Comparison of ENCODE assay signal across 28 mouse cellular contexts in the genomic region with DNA sequence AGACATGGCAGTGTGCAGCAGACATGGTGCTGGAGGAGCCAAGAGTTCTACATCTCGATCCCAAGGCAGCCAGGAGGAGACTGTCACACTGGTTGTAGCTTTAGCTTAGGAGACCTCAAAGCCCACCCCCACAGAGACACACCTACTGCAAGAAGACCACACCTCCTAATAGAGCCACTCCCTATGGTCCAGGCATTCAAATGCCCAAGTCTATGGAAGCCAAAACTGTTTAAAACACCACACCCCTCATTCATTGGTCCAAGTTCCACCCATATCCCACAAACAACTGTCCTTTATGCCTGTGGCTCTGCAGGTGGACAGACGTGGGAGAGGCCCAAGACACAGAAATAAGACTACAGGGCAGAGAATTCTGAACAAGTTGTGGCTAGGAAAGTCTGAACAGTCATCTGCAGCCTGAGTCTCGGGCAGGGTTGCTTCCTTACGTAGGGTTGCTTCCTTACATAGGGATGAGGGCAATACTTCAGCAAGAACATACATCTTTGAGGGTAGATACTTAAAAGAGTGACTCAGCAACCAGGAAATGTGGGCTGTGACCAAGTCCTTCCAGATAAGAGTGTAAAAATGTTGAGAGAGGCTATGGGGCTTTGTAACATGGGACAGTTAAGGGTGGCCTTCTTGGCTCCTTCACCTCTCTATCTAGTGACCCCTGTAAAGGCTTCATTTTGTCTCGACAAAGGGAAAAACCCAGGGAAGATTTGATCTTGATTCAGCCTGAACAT. TPM values are rescaled to one million over a fixed set of nuclear protein-coding genes. Genes with fewer than 3 reads are reported as not detected.
DNase-seq lines count a peak whose midpoint lies in the region; ATAC-seq lines count a peak whose summit lies in the region.
"Had no signal": no experiment of that assay in that cellular context is flagged by ENCODE, and none has a peak within 500 bp of the region (broad histone marks: within the 10 kb centered on the region; RNA-seq: fewer than 3 reads in every experiment).

No protein-coding gene starts in this region.

- ATAC-seq in megakaryocyte, adult 5-6 weeks (ENCODE audit: poor library complexity, severe bottlenecking), result no peak
- no peak for ATAC-seq in erythroid progenitor cell, adult 5-6 weeks (replicated peaks; ENCODE audit: low FRiP score, poor library complexity, severe bottlenecking)
- ATAC-seq: CD4-positive, CD25-positive, alpha-beta regulatory T cell, adult 4 months; forebrain, embryonic 16.5 days; hindbrain, postnatal 0 days; intestine, embryonic 15.5 days had no signal

- peak; percentile 85 for DNase-seq in ES-CJ7 (ENCODE audit: low read depth, low spot score)
- peak; percentile 71 for DNase-seq in MEL-GATA-1-ER (ENCODE audit: extremely low read depth, low read depth)
- DNase-seq in adrenal gland, adult 18-20 months (ENCODE audit: low spot score in 2 of 2), result no peak
- no peak for DNase-seq in heart, postnatal 4 days
- DNase-seq: adrenal gland, adult 2 months; adrenal gland, postnatal 25 days; B cell, adult 2 months; cerebellum, adult 18-20 months; cerebellum, adult 9-11 months; cerebellum, postnatal 36 days; gastrocnemius, postnatal 10 days; heart, postnatal 10 days; kidney, adult 2 months had no signal

- no peaks in the 10 kb centered on the region for H3K9me3 ChIP-seq in megakaryocyte, embryonic 14.5 days
- H3K9me3 ChIP-seq: embryonic facial prominence, embryonic 10.5 days; forebrain, embryonic 10.5 days; hindbrain, embryonic 13.5 days; intestine, embryonic 15.5 days; kidney, embryonic 15.5 days had no signal

- H3K27me3 ChIP-seq in megakaryocyte, embryonic 14.5 days (replicated peaks), result peaks cover 71% of the 10 kb centered on the region

- H3K4me1 ChIP-seq in megakaryocyte, embryonic 14.5 days, result peaks cover 23% of the 10 kb centered on the region
- H3K4me1 ChIP-seq: embryonic facial prominence, embryonic 10.5 days; hindbrain, embryonic 13.5 days; intestine, embryonic 15.5 days; kidney, embryonic 15.5 days had no signal

- H3K36me3 ChIP-seq in megakaryocyte, embryonic 14.5 days (replicated peaks; ENCODE audit: low read length), result no peaks in the 10 kb centered on the region
- H3K36me3 ChIP-seq: embryonic facial prominence, embryonic 10.5 days; forebrain, embryonic 10.5 days; hindbrain, embryonic 13.5 days; intestine, embryonic 15.5 days; kidney, embryonic 15.5 days had no signal

- peak overlapping the region; percentile 44 for H3K4me3 ChIP-seq in megakaryocyte, embryonic 14.5 days (replicated peaks)
- H3K4me3 ChIP-seq: embryonic facial prominence, embryonic 10.5 days; forebrain, embryonic 10.5 days; hindbrain, embryonic 13.5 days; intestine, embryonic 15.5 days; kidney, embryonic 15.5 days had no signal

RNA-seq across cellular contexts. Expression of a gene that starts 12.7 kb away (rescaled TPM):
- polyA plus RNA-seq in megakaryocyte, embryonic 14.5 days (2012; ENCODE audit: insufficient read depth, low replicate concordance), result not detected in 2 replicates
- total RNA-seq in megakaryocyte, adult 5-6 weeks (2015), result not detected in 2 replicates
- not detected in 2 replicates for total RNA-seq in megakaryocyte, adult 5-6 weeks (2017)
- not detected in 2 replicates for total RNA-seq in erythroid progenitor cell, adult 5-6 weeks (2015; ENCODE audit: low replicate concordance)
- not detected in 2 replicates for total RNA-seq in erythroid progenitor cell, adult 5-6 weeks (2017; ENCODE audit: low replicate concordance)
- not detected for total RNA-seq in adrenal gland, adult 18-20 months (2021)
- total RNA-seq in heart, postnatal 4 days (2021), result not detected
- total RNA-seq: adrenal gland, adult 2 months; adrenal gland, postnatal 25 days; gastrocnemius, postnatal 10 days; heart, postnatal 10 days; hematopoietic stem cell, adult 5-6 weeks had no signal
- polyA plus RNA-seq: adrenal gland, adult 2 months; CD4-positive, CD25-positive, alpha-beta regulatory T cell, adult 4 months; embryonic facial prominence, embryonic 14.5 days; gonadal fat pad, adult 2 months; heart, embryonic 14.5 days; intestine, embryonic 15.5 days; kidney, adult 2 months; kidney, embryonic 15.5 days had no signal

Comparison
In these comparisons a context has a peak if more than half of its experiments do, and no peak if none do; other contexts are left out.
1. DNase-seq: peak in ES-CJ7 (single experiment) and MEL-GATA-1-ER (single experiment); none in adrenal gland, adult 18-20 months (0 of 2) and heart, postnatal 4 days (single experiment).